Mouse (Mus musculus) bone marrow macrophage, adult 2 months (primary cell): Measurements from ENCODE around the gene Prss40.

ENCODE experiments used
- CTCF ChIP-seq: IDR thresholded peaks from 2 replicates; pipeline ENCODE4 v1.5.1; 2012; ENCODE audit warnings: low read depth, mild to moderate bottlenecking, low read length, moderate library complexity
- POLR2A ChIP-seq: IDR thresholded peaks from 2 replicates; pipeline ENCODE4 v1.6.1; 2012; ENCODE audit warnings: mild to moderate bottlenecking, low read depth, low read length, borderline replicate concordance

DNA sequence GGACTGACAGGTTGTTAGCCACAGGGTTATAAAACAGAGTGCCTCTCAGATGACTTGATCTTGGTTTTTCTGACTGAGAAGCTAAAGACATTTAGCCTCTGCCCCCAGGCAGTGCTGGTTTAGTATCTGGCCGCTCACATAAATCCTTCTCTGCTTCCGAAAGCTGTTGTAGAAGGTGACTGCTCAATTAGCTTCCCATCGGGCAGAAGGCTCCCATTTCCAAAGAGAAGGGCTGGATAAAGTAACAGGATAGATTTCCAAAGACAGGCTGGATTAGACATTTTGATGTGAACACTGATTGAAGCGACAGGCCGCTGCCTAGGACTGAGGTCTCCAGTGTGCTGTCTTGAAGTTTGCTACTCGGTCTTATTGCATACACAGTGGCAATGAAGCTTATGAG lies 21.5 kb upstream of the Prss40 start:
- TF ChIP-seq CTCF (no peak), POLR2A (no peak)
